Mouse (Mus musculus): Measurements from ENCODE around the gene Cdc42ep3.

Gene Cdc42ep3

GRCm38 (mm10) chr17:79345001-79345709 lies 9.7 kb downstream of the Cdc42ep3 start:
- no peak for DNase-seq (ENCODE audit: extremely low spot score, low read depth, low spot score)

GRCm38 (mm10) chr17:79343334-79343946 lies 11.5 kb downstream of the Cdc42ep3 start:
- DNase-seq (ENCODE audit: extremely low spot score, low read depth, low spot score): no peak

GRCm38 (mm10) chr17:79342639-79343333 lies 12.1 kb downstream of the Cdc42ep3 start:
- no peak for DNase-seq (ENCODE audit: extremely low spot score, low read depth, low spot score)

- DNase-seq (ENCODE audit: extremely low spot score, low read depth, low spot score): no peak
These were observed 12.9 kb downstream of the Cdc42ep3 start for GRCm38 (mm10) chr17:79341946-79342470.

- no peak for DNase-seq (ENCODE audit: extremely low spot score, low read depth, low spot score)
These were observed 17.4 kb downstream of the Cdc42ep3 start for GRCm38 (mm10) chr17:79337494-79337893.

- no peak for DNase-seq (ENCODE audit: extremely low spot score, low read depth, low spot score)
These were observed 20.2 kb downstream of the Cdc42ep3 start for GRCm38 (mm10) chr17:79334701-79335100.

- no peak for DNase-seq (ENCODE audit: extremely low spot score, low read depth, low spot score)
These were observed 21.2 kb downstream of the Cdc42ep3 start for GRCm38 (mm10) chr17:79333650-79334049.

- DNase-seq (ENCODE audit: extremely low spot score, low read depth, low spot score): no peak
These were observed 22.0 kb downstream of the Cdc42ep3 start for GRCm38 (mm10) chr17:79332864-79333263.

- DNase-seq (ENCODE audit: extremely low spot score, low read depth, low spot score): no peak
These were observed 24.5 kb downstream of the Cdc42ep3 start for GRCm38 (mm10) chr17:79330397-79330796.

- DNase-seq (ENCODE audit: extremely low spot score, low read depth, low spot score): no peak
These were observed 28.0 kb downstream of the Cdc42ep3 start for GRCm38 (mm10) chr17:79326868-79327376.

GRCm38 (mm10) chr17:79317085-79317751 lies 37.7 kb downstream of the Cdc42ep3 start:
- DNase-seq (ENCODE audit: extremely low spot score, low read depth, low spot score): no peak

- no peak for DNase-seq (ENCODE audit: extremely low spot score, low read depth, low spot score)
These were observed 39.3 kb downstream of the Cdc42ep3 start for GRCm38 (mm10) chr17:79315415-79316094.

- no peak for DNase-seq (ENCODE audit: extremely low spot score, low read depth, low spot score)
These were observed 44.4 kb downstream of the Cdc42ep3 start for GRCm38 (mm10) chr17:79310465-79310864.

- no peak for DNase-seq (ENCODE audit: extremely low spot score, low read depth, low spot score)
These were observed 45.4 kb downstream of the Cdc42ep3 start for GRCm38 (mm10) chr17:79309506-79309905.

GRCm38 (mm10) chr17:79305644-79306043 lies 49.2 kb downstream of the Cdc42ep3 start:
- DNase-seq (ENCODE audit: extremely low spot score, low read depth, low spot score): no peak

- no peak for DNase-seq (ENCODE audit: extremely low spot score, low read depth, low spot score)
These were observed 51.0 kb downstream of the Cdc42ep3 start for GRCm38 (mm10) chr17:79303744-79304497.

GRCm38 (mm10) chr17:79303238-79303637 lies 51.7 kb downstream of the Cdc42ep3 start:
- DNase-seq (ENCODE audit: extremely low spot score, low read depth, low spot score): no peak

- no peak for DNase-seq (ENCODE audit: extremely low spot score, low read depth, low spot score)
These were observed 55.0 kb downstream of the Cdc42ep3 start for GRCm38 (mm10) chr17:79299925-79300324.

- DNase-seq (ENCODE audit: extremely low spot score, low read depth, low spot score): no peak
These were observed 55.9 kb downstream of the Cdc42ep3 start for GRCm38 (mm10) chr17:79298968-79299367.

GRCm38 (mm10) chr17:79295926-79296325 lies 59.0 kb downstream of the Cdc42ep3 start:
- no peak for DNase-seq (ENCODE audit: extremely low spot score, low read depth, low spot score)
